Mouse (Mus musculus) liver, embryonic 13.5 days (tissue): ENCODE measurements around the gene F11r. TPM values are rescaled to one million over a fixed set of nuclear protein-coding genes. Genes with fewer than 3 reads are reported as not detected.

Source experiments
- ATAC-seq: fragments of 200-750 bp; cut with Nextera tagmentation; 2 replicates; pipeline ENCODE4 v1.8.0; 2017; ENCODE audit warnings: low read depth, mild to moderate bottlenecking, moderate number of reproducible peaks, moderate library complexity
- DNase-seq: peaks from one replicate; pipeline ENCODE4 v3.0.0; 2022
- H3K27ac ChIP-seq: fragments of 300-500 bp; sonication (generic); 2 replicates; pipeline ENCODE4 v1.5.1; 2015; ENCODE audit warnings: moderate library complexity, mild to moderate bottlenecking, inconsistent platforms
- H3K27me3 ChIP-seq: fragments of 300-500 bp; sonication (generic); 2 replicates; pipeline ENCODE4 v1.6.1; 2015; ENCODE audit warnings: mild to moderate bottlenecking, inconsistent platforms
- H3K36me3 ChIP-seq: fragments of 300-500 bp; sonication (generic); 2 replicates; pipeline ENCODE4 v1.6.1; 2015; ENCODE audit warnings: mild to moderate bottlenecking, inconsistent platforms
- H3K4me1 ChIP-seq: fragments of 300-500 bp; sonication (generic); replicated peaks from 2 replicates; pipeline ENCODE4 v1.6.1; 2015; ENCODE audit warnings: inconsistent platforms
- H3K4me2 ChIP-seq: fragments of 300-500 bp; sonication (generic); 2 replicates; pipeline ENCODE4 v1.6.1; 2015; ENCODE audit warnings: inconsistent platforms, mild to moderate bottlenecking, moderate library complexity
- H3K4me3 ChIP-seq: fragments of 300-500 bp; sonication (generic); replicated peaks from 2 replicates; pipeline ENCODE4 v1.5.1; 2015; ENCODE audit warnings: mild to moderate bottlenecking, inconsistent platforms
- H3K9ac ChIP-seq: fragments of 300-500 bp; sonication (generic); 2 replicates; pipeline ENCODE4 v1.6.1; 2015; ENCODE audit warnings: mild to moderate bottlenecking, inconsistent platforms
- H3K9me3 ChIP-seq: fragments of 300-500 bp; sonication (generic); replicated peaks from 2 replicates; pipeline ENCODE4 v1.6.1; 2016; ENCODE audit warnings: inconsistent platforms
- WGBS: fragments of 180-500 bp; shearing (Covaris S2); methylation state at CpG from one replicate; pipeline ENCODE4 v1.1.7; 2015; ENCODE audit not compliant: insufficient replicate concordance; 5-methylcytosine and 5-hydroxymethylcytosine counted together
- polyA plus RNA-seq: library from polyadenylated mRNA; unstranded; fragments of >200 nt; fragmentation: Nextera tagmentation; extraction: Ambion mirVana; gene quantifications from 2 replicates; pipeline ENCODE4 v1.2.1, GENCODE M21; 2015

F11r gene
- polyA plus RNA-seq, 1 experiment from 2014 or later = 20.6 TPM

DNA sequence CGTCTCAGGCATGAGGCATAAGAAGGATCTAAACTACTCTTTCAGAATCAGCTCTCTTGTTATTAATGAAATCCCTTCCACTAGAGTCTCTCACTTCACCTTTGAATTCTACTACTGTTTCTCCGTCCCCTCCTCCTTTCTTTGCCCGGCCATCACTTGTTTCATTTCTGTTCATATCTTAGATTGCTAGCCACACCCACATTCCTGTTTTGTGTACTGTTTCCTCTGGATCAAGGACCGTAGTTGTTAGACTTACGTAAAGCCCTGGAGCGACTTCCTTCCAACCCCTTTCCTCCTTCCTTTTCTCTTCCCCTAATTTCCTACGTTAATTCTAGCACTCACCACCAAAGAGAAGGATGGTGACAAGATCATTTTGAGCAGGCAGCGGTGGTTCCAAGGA, 1.7 kb downstream of the F11r start:
- peak overlapping the region; percentile 66 for H3K27ac ChIP-seq
- 14% methylated on average over 8 of the region's 8 CpGs for WGBS

DNA sequence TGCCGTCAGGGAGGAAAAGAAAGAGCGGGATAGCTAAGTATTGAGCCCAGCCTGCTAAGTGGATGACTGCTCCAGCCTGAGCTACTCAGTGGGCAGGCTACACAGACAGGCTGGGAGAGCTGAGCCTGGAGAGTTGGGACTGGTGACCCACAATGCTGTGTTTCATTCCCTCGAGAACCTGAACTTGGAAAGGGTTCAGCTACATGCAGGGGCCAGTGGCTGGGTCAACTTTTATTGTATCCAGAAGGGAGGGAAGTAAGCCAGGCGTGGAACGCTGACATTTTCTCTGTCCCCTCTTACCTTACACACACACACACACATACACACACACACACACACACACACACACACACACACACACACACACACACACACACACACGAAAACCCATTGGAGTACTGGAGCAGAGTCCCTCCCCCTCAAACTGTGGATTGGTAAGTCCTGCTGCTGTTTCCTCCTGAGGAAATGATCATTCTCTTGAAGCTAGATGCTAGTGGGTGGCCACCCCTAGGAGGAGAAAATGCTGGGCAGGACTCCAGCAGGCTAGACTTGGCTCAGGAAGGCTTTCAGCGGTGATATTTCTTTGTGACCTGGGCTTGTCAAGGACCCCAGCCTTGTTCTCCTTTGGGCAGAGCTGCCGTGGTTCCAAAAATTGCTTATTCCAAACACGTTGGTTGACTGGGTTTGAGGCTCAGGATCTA, 2.8 kb downstream of the F11r start:
- Histone ChIP-seq H3K36me3 (0 out of 2 replicates have a peak, but pooled peaks cover 6% of the 10 kb centered on the region), H3K4me3 (peak overlapping the region; percentile 60), H3K27me3 (peaks cover 45% of the 10 kb centered on the region), H3K4me2 (peak overlapping the region; percentile 63), H3K9ac (peak overlapping the region; percentile 43; the same call in 1 of the 2 replicates), H3K4me1 (peaks cover 50% of the 10 kb centered on the region), H3K27ac (peak overlapping the region; percentile 74), H3K9me3 (no peaks in the 10 kb centered on the region)
- WGBS = 18% methylated on average over 7 of the region's 9 CpGs
- DNase-seq (no peak), ATAC-seq (no peak)

More for the DNA sequence above, 1.7 kb downstream of the F11r start:
- Histone ChIP-seq H3K27me3 (peaks cover 48% of the 10 kb centered on the region), H3K4me1 (peaks cover 50% of the 10 kb centered on the region), H3K4me2 (peak overlapping the region; percentile 63), H3K9ac (peak overlapping the region; percentile 29; the same call in 1 of the 2 replicates), H3K9me3 (no peaks in the 10 kb centered on the region), H3K36me3 (0 out of 2 replicates have a peak, but pooled peaks cover 6% of the 10 kb centered on the region), H3K4me3 (peak overlapping the region; percentile 60)
- DNase-seq (no peak), ATAC-seq (no peak)

- Histone ChIP-seq H3K4me3 (no peak overlapping the region), H3K4me2 (peak overlapping the region; percentile 63), H3K9ac (no peak overlapping the region), H3K9me3 (no peaks in the 10 kb centered on the region), H3K4me1 (peaks cover 50% of the 10 kb centered on the region), H3K27ac (peak overlapping the region; percentile 74), H3K27me3 (peaks cover 38% of the 10 kb centered on the region), H3K36me3 (0 out of 2 replicates have a peak, but pooled peaks cover 6% of the 10 kb centered on the region)
- 8% methylated on average over 7 of the region's 7 CpGs for WGBS
- DNase-seq (no peak), ATAC-seq (peak; percentile 15; the same call in 1 of the 2 replicates)
Observed at GRCm38 (mm10) chr1:171441466-171442412, 4.4 kb downstream of the F11r start.

DNA sequence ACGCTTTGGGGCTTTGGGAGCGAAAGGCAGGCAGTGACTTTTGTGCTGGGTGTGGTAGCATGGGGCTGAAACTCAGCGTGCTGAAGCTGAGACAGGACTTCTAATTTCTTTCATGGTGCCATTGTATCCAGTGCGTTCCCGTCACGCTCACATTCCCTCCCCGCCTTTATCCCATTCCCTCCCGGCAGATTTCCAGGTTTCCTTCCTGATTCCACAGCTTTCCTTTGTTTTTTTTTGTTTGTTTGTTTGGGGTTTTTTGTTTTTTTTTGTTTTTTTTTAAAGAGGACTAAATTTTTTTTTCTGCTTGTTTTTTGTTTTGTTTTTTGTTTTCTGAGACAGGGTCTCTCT, 5.1 kb downstream of the F11r start:
- Histone ChIP-seq H3K4me2 (peak overlapping the region; percentile 63), H3K4me1 (peaks cover 49% of the 10 kb centered on the region), H3K9me3 (no peaks in the 10 kb centered on the region), H3K9ac (no peak overlapping the region), H3K27me3 (peaks cover 32% of the 10 kb centered on the region), H3K27ac (peak overlapping the region; percentile 69), H3K4me3 (no peak overlapping the region), H3K36me3 (0 out of 2 replicates have a peak, but pooled peaks cover 6% of the 10 kb centered on the region)
- WGBS = 14% methylated on average over 8 of the region's 8 CpGs
- DNase-seq = no peak
- ATAC-seq = no peak

- ATAC-seq (no peak), DNase-seq (no peak)
- 0 out of 2 replicates have a peak, but pooled peaks cover 6% of the 10 kb centered on the region for H3K36me3 ChIP-seq
- H3K4me1 ChIP-seq = peaks cover 38% of the 10 kb centered on the region
- WGBS = 61% methylated on average over 5 of the region's 5 CpGs
- no peak overlapping the region for H3K4me3 ChIP-seq
- no peak overlapping the region for H3K27ac ChIP-seq
- H3K9me3 ChIP-seq = no peaks in the 10 kb centered on the region
- H3K9ac ChIP-seq = no peak overlapping the region
- peaks cover 5% of the 10 kb centered on the region for H3K27me3 ChIP-seq
- H3K4me2 ChIP-seq = no peak overlapping the region
Observed at GRCm38 (mm10) chr1:171445050-171445449, 7.7 kb downstream of the F11r start.

DNA sequence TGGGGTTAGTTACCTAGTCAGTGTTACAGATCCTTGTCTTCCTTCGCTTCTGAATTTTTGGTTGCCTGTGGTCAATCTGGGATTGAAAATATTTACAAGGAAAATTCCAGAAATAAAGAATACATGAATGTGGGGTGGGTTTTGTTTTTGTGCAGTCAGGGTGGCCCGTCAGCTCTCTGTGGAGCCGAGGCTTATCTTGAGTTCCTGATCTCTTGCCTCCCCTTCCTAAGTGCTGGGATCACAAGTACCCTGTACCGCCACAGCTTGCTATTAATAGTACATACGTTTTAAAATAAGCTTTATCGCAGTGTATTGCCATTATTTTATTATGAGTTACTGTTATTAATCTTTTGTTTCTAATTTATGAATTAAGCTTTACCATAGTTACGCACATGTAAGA, 9.5 kb downstream of the F11r start:
- H3K4me2 ChIP-seq = no peak overlapping the region
- no peaks in the 10 kb centered on the region for H3K9me3 ChIP-seq
- ATAC-seq (no peak), DNase-seq (no peak)
- H3K9ac ChIP-seq = no peak overlapping the region
- 0 out of 2 replicates have a peak, but pooled peaks cover 6% of the 10 kb centered on the region for H3K36me3 ChIP-seq
- WGBS = 34% methylated on average over 7 of the region's 7 CpGs
- H3K27ac ChIP-seq = no peak overlapping the region
- H3K4me1 ChIP-seq = peaks cover 20% of the 10 kb centered on the region
- H3K4me3 ChIP-seq = no peak overlapping the region
- H3K27me3 ChIP-seq = no peaks in the 10 kb centered on the region

DNA sequence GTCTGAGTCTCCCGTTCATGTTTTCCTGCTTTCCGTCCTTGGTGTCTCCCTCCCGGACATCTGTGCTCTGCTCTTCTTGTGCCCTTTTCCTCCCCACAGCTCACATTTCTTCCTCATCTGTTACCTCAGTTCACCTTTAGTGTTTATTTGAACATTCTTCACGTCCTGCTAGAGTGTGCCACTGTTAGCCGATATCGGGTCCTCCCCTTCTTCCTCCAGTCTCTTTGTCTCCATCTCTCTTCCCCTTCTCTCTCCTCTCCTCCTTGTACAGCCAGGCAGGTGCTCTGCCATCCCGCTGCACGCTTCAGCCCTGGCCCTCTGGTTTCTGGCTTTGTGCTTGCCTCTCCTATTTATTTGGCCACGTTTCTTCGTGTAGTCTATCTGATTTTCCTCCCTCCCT, 10.4 kb downstream of the F11r start:
- Histone ChIP-seq H3K27ac (no peak overlapping the region), H3K4me2 (no peak overlapping the region), H3K27me3 (no peaks in the 10 kb centered on the region), H3K9ac (no peak overlapping the region), H3K4me3 (no peak overlapping the region), H3K36me3 (0 out of 2 replicates have a peak, but pooled peaks cover 6% of the 10 kb centered on the region), H3K4me1 (peaks cover 16% of the 10 kb centered on the region), H3K9me3 (no peaks in the 10 kb centered on the region)
- DNase-seq (no peak), ATAC-seq (no peak)
- 40% methylated on average over 10 of the region's 10 CpGs for WGBS

- no peak for ATAC-seq
- Histone ChIP-seq H3K4me1 (peaks cover 17% of the 10 kb centered on the region), H3K27ac (no peak overlapping the region), H3K36me3 (no peaks in the 10 kb centered on the region), H3K27me3 (no peaks in the 10 kb centered on the region), H3K9ac (no peak overlapping the region), H3K4me3 (no peak overlapping the region), H3K9me3 (no peaks in the 10 kb centered on the region), H3K4me2 (no peak overlapping the region)
- whole genome bisulfite sequencing = 68% methylated on average over 11 of the region's 11 CpGs
- DNase-seq = no peak
Observed at GRCm38 (mm10) chr1:171450062-171450461, 12.7 kb downstream of the F11r start.

DNA sequence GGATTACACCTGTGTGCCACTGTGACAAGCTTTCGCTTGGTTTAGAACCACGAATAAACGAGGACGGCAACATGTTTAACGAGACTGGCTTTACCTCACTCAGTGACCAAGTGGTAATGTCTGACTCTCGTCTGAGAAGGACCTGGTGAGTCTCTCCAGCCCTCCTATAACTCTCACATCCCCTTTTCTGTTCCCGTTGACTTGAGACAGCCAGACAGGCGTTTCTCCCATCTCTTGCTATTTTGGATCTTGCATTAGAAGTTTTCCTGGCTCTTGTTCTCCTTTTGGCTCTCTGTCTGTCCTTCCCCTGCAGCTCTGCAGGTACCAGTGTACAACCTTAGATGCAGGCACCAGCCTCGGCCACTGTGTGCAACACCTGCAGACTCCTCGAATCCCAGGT, 13.7 kb downstream of the F11r start:
- WGBS = 60% methylated on average over 10 of the region's 10 CpGs
- ATAC-seq = no peak
- Histone ChIP-seq H3K4me1 (peaks cover 17% of the 10 kb centered on the region), H3K27me3 (no peaks in the 10 kb centered on the region), H3K27ac (no peak overlapping the region), H3K4me3 (no peak overlapping the region), H3K9ac (no peak overlapping the region), H3K9me3 (no peaks in the 10 kb centered on the region), H3K36me3 (no peaks in the 10 kb centered on the region), H3K4me2 (no peak overlapping the region)
- DNase-seq = no peak

DNA sequence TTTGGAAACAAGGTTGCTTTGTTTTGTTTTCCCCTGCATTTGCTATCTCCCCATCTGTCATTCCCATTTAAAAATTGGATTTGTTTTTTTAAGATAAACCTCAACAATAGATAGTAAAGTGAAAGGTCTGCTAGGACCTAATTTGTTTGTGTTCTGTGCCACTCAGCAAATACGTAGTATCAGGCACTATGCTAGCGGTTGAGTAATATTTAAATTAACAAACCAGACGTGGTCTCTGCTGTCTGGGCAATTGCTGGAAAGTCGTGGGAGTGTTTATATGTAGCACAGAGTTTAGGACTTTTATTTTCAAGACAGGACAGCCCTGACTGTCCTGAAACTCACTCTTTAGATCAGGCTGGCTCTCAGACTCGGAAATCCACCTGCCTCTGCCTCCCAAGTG, 15.2 kb downstream of the F11r start:
- no peaks in the 10 kb centered on the region for H3K36me3 ChIP-seq
- WGBS = 48% methylated on average over 5 of the region's 5 CpGs
- H3K9me3 ChIP-seq = no peaks in the 10 kb centered on the region
- peak overlapping the region; percentile 62; the same call in 1 of the 2 replicates for H3K27ac ChIP-seq
- no peak overlapping the region for H3K4me3 ChIP-seq
- no peaks in the 10 kb centered on the region for H3K27me3 ChIP-seq
- ATAC-seq (0 out of 2 replicates have a peak, but pooled peaks have one; percentile 35), DNase-seq (no peak)
- H3K9ac ChIP-seq = no peak overlapping the region
- H3K4me1 ChIP-seq = peaks cover 12% of the 10 kb centered on the region
- H3K4me2 ChIP-seq = no peak overlapping the region

DNA sequence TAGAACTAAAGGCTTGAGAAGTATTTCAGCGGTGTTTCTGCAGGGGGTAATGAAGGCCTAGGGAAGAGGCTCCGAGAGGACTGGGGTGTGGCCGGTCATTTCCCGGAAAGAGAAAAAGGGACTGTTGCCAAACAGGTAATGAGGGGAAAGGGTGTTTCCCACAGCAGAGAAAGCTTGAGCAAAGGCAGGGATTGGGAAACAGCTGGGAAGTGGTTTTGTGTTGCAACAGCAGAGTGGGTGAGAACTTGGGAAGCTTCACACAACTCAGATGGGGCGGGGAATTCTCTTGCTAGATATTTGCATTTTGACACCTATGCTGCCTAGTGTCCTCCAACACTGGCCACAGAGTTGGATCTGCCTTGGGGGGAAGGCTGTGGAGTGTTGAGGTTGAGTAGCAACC, 15.6 kb downstream of the F11r start:
- Histone ChIP-seq H3K9me3 (no peaks in the 10 kb centered on the region), H3K9ac (no peak overlapping the region), H3K27ac (peak overlapping the region; percentile 62; the same call in 1 of the 2 replicates), H3K4me2 (no peak overlapping the region), H3K4me1 (peaks cover 8% of the 10 kb centered on the region), H3K4me3 (no peak overlapping the region), H3K27me3 (no peaks in the 10 kb centered on the region), H3K36me3 (no peaks in the 10 kb centered on the region)
- peak; percentile 51 for ATAC-seq
- WGBS = 64% methylated on average over 5 of the region's 5 CpGs
- no peak for DNase-seq
